Mouse (Mus musculus) G1E (cell line): ENCODE data around the gene Rcc1. TPM values are rescaled to one million over a fixed set of nuclear protein-coding genes. Genes with fewer than 3 reads are reported as not detected.

ENCODE experiments used
- ATAC-seq: 2 replicates; pipeline ENCODE4 v1.8.0; 2016; ENCODE audit warnings: mild to moderate bottlenecking; ENCODE audit not compliant: insufficient number of reproducible peaks, poor library complexity, low FRiP score, severe bottlenecking; ENCODE audit errors: extremely low read depth
- DNase-seq: peaks from one replicate; pipeline ENCODE4 v3.0.0; 2012; ENCODE audit warnings: low spot score
- H3K27me3 ChIP-seq: 2 replicates; pipeline ENCODE4 v1.6.1; 2012; ENCODE audit warnings: mild to moderate bottlenecking, low read length, inconsistent platforms; ENCODE audit not compliant: insufficient read depth
- H3K36me3 ChIP-seq: replicated peaks from 2 replicates; pipeline ENCODE3; 2012; ENCODE audit warnings: mild to moderate bottlenecking, inconsistent platforms
- H3K4me1 ChIP-seq: 2 replicates; pipeline ENCODE4 v1.6.1; 2012; ENCODE audit warnings: low read depth, low read length, inconsistent platforms, mixed read lengths; ENCODE audit not compliant: insufficient read depth
- H3K4me3 ChIP-seq: 2 replicates; pipeline ENCODE4 v1.5.1; 2012; ENCODE audit warnings: low read depth, mild to moderate bottlenecking, inconsistent platforms, low read length, moderate library complexity, mixed read lengths
- H3K9me3 ChIP-seq: replicated peaks from 2 replicates; pipeline ENCODE4 v1.6.1; 2012; ENCODE audit warnings: inconsistent platforms
- CTCF ChIP-seq: IDR thresholded peaks from 2 replicates; pipeline ENCODE4 v1.5.1; 2012; ENCODE audit warnings: low read depth, low read length, inconsistent platforms, mixed read lengths
- GATA1 ChIP-seq: IDR thresholded peaks from 2 replicates; pipeline ENCODE4 v1.6.1; 2012; ENCODE audit warnings: borderline replicate concordance, low read length, inconsistent platforms, mixed read lengths
- GATA2 ChIP-seq: IDR thresholded peaks from 2 replicates; pipeline ENCODE4 v1.6.1; 2012; ENCODE audit warnings: low read depth, low read length, inconsistent platforms, borderline replicate concordance
- POLR2AphosphoS5 ChIP-seq: IDR thresholded peaks from 2 replicates; pipeline ENCODE4 v1.6.1; 2012; ENCODE audit warnings: low read depth, low read length, inconsistent platforms; ENCODE audit not compliant: insufficient replicate concordance
- TAL1 ChIP-seq: conservative IDR thresholded peaks from 2 replicates; pipeline ENCODE4 v1.6.1; 2012; ENCODE audit warnings: low read depth, low read length, inconsistent platforms, mixed read lengths
- polyA plus RNA-seq: library from polyadenylated mRNA; stranded (reverse); fragments of >175 nt; gene quantifications from 2 replicates; pipeline ENCODE4 v1.2.3, GENCODE M21; 2012
- total RNA-seq, 2 experiments: library from RNA; stranded (forward) in 1 of 2; stranded (reverse) in 1 of 2; fragments of 200-1000 nt in 1 of 2; fragments of >200 nt in 1 of 2; fragmentation: Nextera tagmentation in 1 of 2; gene quantifications; 2 replicates each; pipeline ENCODE4 v1.2.3; 2014 to 2017

Rcc1 gene
- total and polyA plus RNA-seq, 3 experiments = 24.2 to 86.0 (median 38.6) TPM

DNA sequence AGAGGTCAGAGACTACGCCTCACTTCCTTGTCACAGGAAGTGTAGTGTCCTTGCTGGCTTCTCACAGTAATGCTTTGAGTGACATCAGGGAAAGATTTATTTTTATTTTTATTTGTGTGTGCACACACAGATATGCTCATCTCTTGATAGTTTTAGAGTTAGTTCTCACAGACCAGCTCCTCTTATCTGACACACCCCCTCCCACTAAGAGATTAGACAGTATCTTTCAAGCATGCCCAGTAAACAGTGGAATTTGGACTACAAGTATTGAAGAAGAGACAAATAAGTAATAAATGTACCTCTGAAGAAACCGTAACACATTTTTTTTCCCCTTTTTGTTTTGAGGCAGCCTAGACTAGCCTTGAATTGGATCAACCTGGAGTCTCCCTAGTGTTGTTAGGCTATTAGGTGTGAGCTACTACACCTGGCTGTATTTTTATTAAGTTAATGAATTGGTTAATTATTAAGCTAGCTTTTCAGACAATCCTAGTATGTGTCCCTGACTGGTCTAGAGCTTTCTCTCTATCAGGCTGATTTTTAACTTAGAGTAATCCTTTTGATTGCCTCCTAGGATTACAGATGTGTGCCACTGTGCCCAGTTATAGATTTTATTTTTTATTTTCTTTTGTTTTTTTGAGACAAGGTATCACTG is 27.7 kb upstream of the Rcc1 start:
- Histone ChIP-seq H3K4me3 (no peak overlapping the region), H3K36me3 (peaks cover 86% of the 10 kb centered on the region), H3K27me3 (no peaks in the 10 kb centered on the region), H3K9me3 (no peaks in the 10 kb centered on the region), H3K4me1 (peaks cover 49% of the 10 kb centered on the region)
- TF ChIP-seq POLR2AphosphoS5 = no peak
- TF ChIP-seq CTCF = no peak
- no peak for TF ChIP-seq GATA2
- no peak for TF ChIP-seq GATA1
- TF ChIP-seq TAL1 = no peak
- no peak for ATAC-seq
- no peak for DNase-seq

DNA sequence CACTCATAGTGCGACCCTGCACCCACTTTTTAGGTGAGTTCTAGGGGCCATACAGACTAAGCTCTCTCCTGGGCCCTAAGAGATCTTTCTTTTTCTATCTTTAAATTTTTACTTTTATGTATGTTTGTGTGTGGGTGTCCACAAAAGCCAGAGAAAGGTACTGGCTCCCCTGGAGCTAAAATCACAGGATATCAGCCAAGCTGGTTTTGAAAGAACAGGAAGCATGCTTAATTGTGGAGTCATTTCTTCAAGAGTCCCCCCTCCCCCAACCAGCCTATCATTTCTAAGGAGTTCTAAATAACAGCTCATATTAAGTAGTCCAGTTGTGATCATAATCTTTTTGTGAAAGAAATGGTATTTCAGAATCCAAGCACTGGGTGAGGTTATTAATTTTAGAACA is 20.4 kb upstream of the Rcc1 start:
- H3K36me3 ChIP-seq = peaks cover 80% of the 10 kb centered on the region
- H3K9me3 ChIP-seq = no peaks in the 10 kb centered on the region
- TF ChIP-seq GATA1 (no peak), GATA2 (no peak), POLR2AphosphoS5 (no peak), TAL1 (no peak), CTCF (no peak)
- ATAC-seq = no peak
- no peak for DNase-seq
- H3K27me3 ChIP-seq = no peaks in the 10 kb centered on the region
- no peak overlapping the region for H3K4me3 ChIP-seq
- H3K4me1 ChIP-seq = peaks cover 23% of the 10 kb centered on the region

DNA sequence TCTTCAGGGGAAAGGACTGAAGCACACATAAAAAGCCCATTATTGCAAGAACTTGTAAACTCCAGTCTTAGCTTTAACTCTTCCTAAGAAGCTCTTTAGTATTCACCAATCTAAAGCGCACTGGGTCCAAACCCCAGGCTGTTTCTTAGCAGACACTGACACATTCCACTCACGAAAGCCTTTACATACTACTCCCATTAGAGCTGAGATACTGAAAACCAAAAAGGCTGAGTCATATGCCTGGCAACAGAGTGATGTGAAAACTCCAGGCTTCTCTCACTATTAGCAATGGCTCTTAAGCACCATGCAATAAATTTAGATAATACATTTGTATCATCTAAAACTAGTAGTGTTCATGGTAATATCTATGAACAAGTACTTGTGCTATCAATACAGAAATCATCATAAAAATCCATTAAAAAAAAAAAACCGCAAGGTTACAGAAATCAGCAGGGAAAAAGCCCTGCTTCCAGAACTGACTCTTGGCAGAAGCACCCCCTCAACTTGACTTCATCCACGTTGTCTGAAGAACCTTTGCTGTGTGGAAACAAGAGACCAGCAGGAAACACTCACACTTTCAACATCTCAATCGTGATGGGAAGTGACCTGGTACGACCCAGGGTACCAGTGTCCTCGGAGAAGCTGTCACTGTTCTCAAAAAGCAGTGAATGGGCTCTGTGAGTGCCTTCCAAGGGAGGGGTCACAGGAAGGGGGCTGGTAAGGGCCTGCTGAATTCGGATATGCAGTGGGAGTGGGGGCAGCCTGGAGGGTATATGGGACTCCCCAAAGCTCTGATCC is 16.7 kb upstream of the Rcc1 start:
- Histone ChIP-seq H3K36me3 (peaks cover 81% of the 10 kb centered on the region), H3K27me3 (no peaks in the 10 kb centered on the region), H3K4me1 (peaks cover 15% of the 10 kb centered on the region), H3K4me3 (no peak overlapping the region), H3K9me3 (no peaks in the 10 kb centered on the region)
- TF ChIP-seq TAL1 (no peak), CTCF (no peak), GATA1 (no peak), POLR2AphosphoS5 (no peak), GATA2 (no peak)
- DNase-seq (no peak), ATAC-seq (no peak)

DNA sequence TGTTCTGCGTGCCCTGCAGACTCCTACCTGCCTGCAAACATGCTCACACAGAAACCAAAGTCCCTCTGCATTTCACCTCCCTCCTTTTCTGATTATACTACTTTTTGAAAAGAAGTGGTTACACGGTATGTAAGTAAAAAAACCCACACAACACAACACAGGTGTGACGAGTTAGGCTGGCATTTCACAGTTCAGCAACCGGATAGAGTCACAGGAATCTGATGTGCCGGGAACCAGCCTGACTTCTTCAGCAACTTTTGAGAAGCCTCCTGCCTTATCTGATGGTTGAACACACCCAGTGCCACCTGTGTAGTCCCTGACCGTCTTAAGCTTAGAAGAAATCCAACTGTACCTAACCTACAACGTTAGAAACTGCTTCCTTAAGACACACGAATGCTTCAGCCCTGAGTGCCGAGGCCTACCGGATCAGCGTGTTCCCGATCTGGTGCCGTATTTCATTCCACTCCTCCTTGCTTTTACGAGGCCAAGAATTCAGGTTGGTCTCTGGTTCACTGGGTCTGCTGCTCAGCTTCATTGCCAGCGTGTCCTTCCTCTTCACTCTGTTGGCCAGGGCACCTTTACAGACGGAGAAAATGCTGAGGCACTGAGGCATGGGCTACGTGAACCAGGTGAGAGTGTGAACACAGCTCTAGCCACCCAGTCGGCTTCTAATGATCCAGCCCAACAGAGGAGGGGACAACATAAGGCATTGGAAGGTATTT is 14.2 kb upstream of the Rcc1 start:
- DNase-seq (no peak), ATAC-seq (no peak)
- TF ChIP-seq GATA2 (no peak), GATA1 (no peak), CTCF (no peak), POLR2AphosphoS5 (no peak), TAL1 (no peak)
- Histone ChIP-seq H3K36me3 (peaks cover 84% of the 10 kb centered on the region), H3K27me3 (no peaks in the 10 kb centered on the region), H3K9me3 (no peaks in the 10 kb centered on the region), H3K4me1 (peaks cover 5% of the 10 kb centered on the region), H3K4me3 (no peak overlapping the region)

DNA sequence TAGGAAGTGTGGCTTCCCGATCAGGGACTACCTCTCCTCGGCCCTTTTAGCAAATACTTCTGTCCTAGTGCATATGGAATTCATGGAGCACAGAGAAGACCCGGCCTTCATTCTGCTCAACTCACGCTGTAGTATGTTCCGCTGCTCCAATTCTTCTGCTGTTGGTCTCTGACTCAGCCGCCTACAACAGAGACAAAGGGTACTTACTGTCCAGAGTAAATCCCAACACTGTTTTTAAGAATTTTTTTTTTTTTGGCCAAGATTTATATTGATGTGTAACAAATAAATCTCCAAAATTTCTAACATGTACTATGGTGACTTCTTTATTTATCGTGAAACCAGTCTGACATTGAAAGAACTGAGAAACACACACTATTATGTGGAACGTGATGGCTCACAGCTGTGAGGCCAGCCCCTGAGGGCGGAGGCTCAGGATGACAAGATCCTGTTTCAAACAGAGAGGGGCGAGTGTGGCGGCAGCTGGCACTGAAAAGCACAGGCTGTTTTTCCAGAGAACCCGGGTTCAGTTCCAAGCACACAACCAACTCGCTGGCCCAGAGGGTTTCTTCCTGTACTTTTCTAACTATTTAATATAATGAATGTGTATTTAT is 12.2 kb upstream of the Rcc1 start:
- Histone ChIP-seq H3K27me3 (no peaks in the 10 kb centered on the region), H3K36me3 (peaks cover 85% of the 10 kb centered on the region), H3K4me3 (no peak overlapping the region), H3K9me3 (no peaks in the 10 kb centered on the region), H3K4me1 (peaks cover 5% of the 10 kb centered on the region)
- DNase-seq (no peak), ATAC-seq (no peak)
- TF ChIP-seq GATA2 = no peak
- TF ChIP-seq GATA1 = no peak
- no peak for TF ChIP-seq CTCF
- no peak for TF ChIP-seq POLR2AphosphoS5
- no peak for TF ChIP-seq TAL1

DNA sequence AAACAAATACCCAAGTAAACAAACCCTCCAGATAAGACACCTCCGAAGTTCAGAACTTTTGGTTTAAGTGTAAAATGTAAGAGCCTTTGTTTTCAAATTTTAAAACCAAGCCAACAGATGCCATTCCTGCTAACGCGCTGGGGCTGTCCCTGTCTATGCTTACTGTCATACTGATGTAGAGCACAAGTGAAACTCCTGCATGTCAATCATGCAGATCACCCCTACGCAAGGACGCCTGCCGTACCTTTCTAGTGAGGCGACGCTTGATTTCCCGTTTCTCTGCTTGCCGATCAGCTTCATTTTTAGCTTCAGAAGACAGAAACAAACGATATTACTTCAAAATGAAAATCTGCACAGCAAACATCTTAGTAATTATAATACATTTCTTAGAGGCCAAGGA is 10.1 kb upstream of the Rcc1 start:
- ATAC-seq (no peak), DNase-seq (no peak)
- Histone ChIP-seq H3K4me3 (no peak overlapping the region), H3K4me1 (peaks cover 5% of the 10 kb centered on the region), H3K9me3 (no peaks in the 10 kb centered on the region), H3K36me3 (peaks cover 84% of the 10 kb centered on the region), H3K27me3 (no peaks in the 10 kb centered on the region)
- TF ChIP-seq GATA1 (no peak), GATA2 (no peak), CTCF (no peak), TAL1 (no peak), POLR2AphosphoS5 (no peak)
